Mouse (Mus musculus) neural tube, embryonic 14.5 days (tissue): ENCODE data around the gene Rasa4. TPM values are rescaled to one million over a fixed set of nuclear protein-coding genes. Genes with fewer than 3 reads are reported as not detected.
A peak's percentile ranks its signal among the peaks of the same experiment; 100 is the strongest.

Experiments used
- ATAC-seq: fragments of 200-750 bp; cut with Nextera tagmentation; 2 replicates; pipeline ENCODE4 v1.8.0; 2017; ENCODE audit warnings: low read depth, mild to moderate bottlenecking, moderate TSS enrichment, moderate library complexity
- H3K27ac ChIP-seq: fragments of 300-500 bp; sonication (generic); 2 replicates; pipeline ENCODE4 v1.5.1; 2014; ENCODE audit warnings: low read depth, mild to moderate bottlenecking, control low read depth, low read length, moderate library complexity, mixed read lengths
- H3K27me3 ChIP-seq: fragments of 300-500 bp; sonication (generic); 2 replicates; pipeline ENCODE4 v1.6.1; 2014; ENCODE audit warnings: low read length; ENCODE audit not compliant: control insufficient read depth, insufficient read depth
- H3K36me3 ChIP-seq: fragments of 300-500 bp; sonication (generic); 2 replicates; pipeline ENCODE4 v1.6.1; 2014; ENCODE audit warnings: low read length, mixed read lengths; ENCODE audit not compliant: control insufficient read depth, insufficient read depth
- H3K4me1 ChIP-seq: fragments of 300-500 bp; sonication (generic); 2 replicates; pipeline ENCODE4 v1.6.1; 2014; ENCODE audit warnings: low read length; ENCODE audit not compliant: control insufficient read depth, insufficient read depth
- H3K4me2 ChIP-seq: fragments of 300-500 bp; sonication (generic); 2 replicates; pipeline ENCODE4 v1.6.1; 2014; ENCODE audit warnings: mild to moderate bottlenecking, low read depth, low read length, control low read depth
- H3K4me3 ChIP-seq: fragments of 300-500 bp; sonication (generic); 2 replicates; pipeline ENCODE4 v1.5.1; 2014; ENCODE audit warnings: low read depth, low read length, control low read depth, mixed read lengths
- H3K9ac ChIP-seq: fragments of 300-500 bp; sonication (generic); replicated peaks from 2 replicates; pipeline ENCODE4 v1.6.1; 2014; ENCODE audit warnings: low read depth, mild to moderate bottlenecking, control low read depth, low read length, mixed read lengths
- H3K9me3 ChIP-seq: fragments of 300-500 bp; sonication (generic); 2 replicates; pipeline ENCODE4 v1.6.1; 2016; ENCODE audit warnings: low read length; ENCODE audit not compliant: control insufficient read depth
- WGBS: fragments of 180-500 bp; shearing (Covaris S2); extraction: QIAGEN DNeasy Blood & Tissue Kit; methylation state at CpG from one replicate; pipeline ENCODE4 v1.1.7; 2014; 5-methylcytosine and 5-hydroxymethylcytosine counted together
- polyA plus RNA-seq: library from polyadenylated mRNA; unstranded; fragments of >200 nt; fragmentation: Nextera tagmentation; extraction: Ambion mirVana; gene quantifications from 2 replicates; pipeline ENCODE4 v1.2.1, GENCODE M21; 2014

Rasa4 gene
- 15.0 and 19.8 TPM in 2 replicates for polyA plus RNA-seq

- Histone ChIP-seq H3K27me3 (no peaks in the 10 kb centered on the region), H3K36me3 (no peaks in the 10 kb centered on the region), H3K4me2 (peak within 1 kb of the TSS; percentile 71), H3K4me1 (peaks cover 9% of the 10 kb centered on the region; the same call in 1 of the 2 replicates), H3K9me3 (no peaks in the 10 kb centered on the region), H3K4me3 (peak within 1 kb of the TSS; percentile 55), H3K9ac (peak within 1 kb of the TSS; percentile 68), H3K27ac (no peak within 1 kb of the TSS)
- under 1% methylated on average over 28 of the region's 28 CpGs for WGBS
- peak; percentile 96 for ATAC-seq
Observed at GRCm38 (mm10) chr5:136083669-136084107, at the start of gene Rasa4. Gene Rasa4, plus strand, starts transcription at chr5:136083916.

GRCm38 (mm10) chr5:136034868-136035267 is 48.8 kb upstream of the Rasa4 start:
- WGBS, result 85% methylated on average over 4 of the region's 4 CpGs
- Histone ChIP-seq H3K27ac (no peak overlapping the region), H3K9ac (no peak overlapping the region), H3K4me2 (no peak overlapping the region), H3K27me3 (no peaks in the 10 kb centered on the region), H3K9me3 (no peaks in the 10 kb centered on the region), H3K36me3 (peaks cover 16% of the 10 kb centered on the region), H3K4me3 (no peak overlapping the region), H3K4me1 (no peaks in the 10 kb centered on the region)
- no peak for ATAC-seq

- ATAC-seq, result no peak
Observed at GRCm38 (mm10) chr5:136035285-136035684, 48.4 kb upstream of the Rasa4 start.

GRCm38 (mm10) chr5:136036667-136037066 is 47.0 kb upstream of the Rasa4 start:
- H3K27me3 ChIP-seq, result no peaks in the 10 kb centered on the region
- ATAC-seq, result no peak
- WGBS, result 78% methylated on average over 1 of the region's 1 CpGs

More at GRCm38 (mm10) chr5:136035285-136035684, 48.4 kb upstream of the Rasa4 start:
- no peak overlapping the region for H3K4me3 ChIP-seq
- no peaks in the 10 kb centered on the region for H3K4me1 ChIP-seq
- no peaks in the 10 kb centered on the region for H3K9me3 ChIP-seq
- H3K27ac ChIP-seq, result no peak overlapping the region
- no peak overlapping the region for H3K4me2 ChIP-seq
- no peak overlapping the region for H3K9ac ChIP-seq
- WGBS, result 93% methylated on average over 1 of the region's 1 CpGs
- peaks cover 16% of the 10 kb centered on the region for H3K36me3 ChIP-seq
- no peaks in the 10 kb centered on the region for H3K27me3 ChIP-seq

GRCm38 (mm10) chr5:136038258-136039214 is 45.2 kb upstream of the Rasa4 start, which contains the start of gene Upk3b:
Gene Upk3b, plus strand, starts transcription at chr5:136038496.
- Histone ChIP-seq H3K4me3 (no peak within 1 kb of the TSS), H3K27ac (no peak within 1 kb of the TSS), H3K9me3 (no peaks in the 10 kb centered on the region), H3K36me3 (no peaks in the 10 kb centered on the region), H3K27me3 (no peaks in the 10 kb centered on the region), H3K4me2 (no peak within 1 kb of the TSS), H3K9ac (no peak within 1 kb of the TSS), H3K4me1 (no peaks in the 10 kb centered on the region)
- 87% methylated on average over 17 of the region's 17 CpGs for WGBS
- no peak for ATAC-seq

More at GRCm38 (mm10) chr5:136036667-136037066, 47.0 kb upstream of the Rasa4 start:
- Histone ChIP-seq H3K27ac (no peak overlapping the region), H3K9ac (no peak overlapping the region), H3K4me1 (no peaks in the 10 kb centered on the region), H3K36me3 (peaks cover 5% of the 10 kb centered on the region), H3K9me3 (no peaks in the 10 kb centered on the region), H3K4me2 (no peak overlapping the region), H3K4me3 (no peak overlapping the region)

GRCm38 (mm10) chr5:136040210-136040609 is 43.5 kb upstream of the Rasa4 start:
- Histone ChIP-seq H3K36me3 (no peaks in the 10 kb centered on the region), H3K4me2 (no peak overlapping the region), H3K9me3 (no peaks in the 10 kb centered on the region), H3K27me3 (no peaks in the 10 kb centered on the region), H3K4me1 (no peaks in the 10 kb centered on the region), H3K4me3 (no peak overlapping the region), H3K9ac (no peak overlapping the region), H3K27ac (no peak overlapping the region)
- no peak for ATAC-seq
- WGBS, result 49% methylated on average over 5 of the region's 5 CpGs

GRCm38 (mm10) chr5:136041260-136041659 is 42.5 kb upstream of the Rasa4 start:
- no peaks in the 10 kb centered on the region for H3K36me3 ChIP-seq
- WGBS, result 42% methylated on average over 2 of the region's 2 CpGs
- no peak for ATAC-seq
- H3K9me3 ChIP-seq, result no peaks in the 10 kb centered on the region
- no peaks in the 10 kb centered on the region for H3K27me3 ChIP-seq
- no peak overlapping the region for H3K4me2 ChIP-seq
- no peak overlapping the region for H3K4me3 ChIP-seq
- H3K27ac ChIP-seq, result no peak overlapping the region
- no peaks in the 10 kb centered on the region for H3K4me1 ChIP-seq
- H3K9ac ChIP-seq, result no peak overlapping the region

- Histone ChIP-seq H3K36me3 (no peaks in the 10 kb centered on the region), H3K9ac (no peak overlapping the region), H3K4me3 (no peak overlapping the region), H3K27me3 (no peaks in the 10 kb centered on the region), H3K27ac (no peak overlapping the region), H3K9me3 (no peaks in the 10 kb centered on the region), H3K4me2 (no peak overlapping the region), H3K4me1 (no peaks in the 10 kb centered on the region)
- no peak for ATAC-seq
- WGBS, result 95% methylated on average over 8 of the region's 8 CpGs
Observed at GRCm38 (mm10) chr5:136041666-136042065, 42.0 kb upstream of the Rasa4 start.

GRCm38 (mm10) chr5:136044865-136045264 is 38.9 kb upstream of the Rasa4 start:
- 70% methylated on average over 13 of the region's 13 CpGs for WGBS
- Histone ChIP-seq H3K4me1 (no peaks in the 10 kb centered on the region), H3K4me3 (no peak overlapping the region), H3K9me3 (no peaks in the 10 kb centered on the region), H3K27ac (no peak overlapping the region), H3K27me3 (no peaks in the 10 kb centered on the region), H3K4me2 (no peak overlapping the region), H3K9ac (no peak overlapping the region), H3K36me3 (no peaks in the 10 kb centered on the region)
- ATAC-seq, result no peak
